Mouse (Mus musculus) erythroblast, embryonic 14.5 days (primary cell): Measurements from ENCODE around the gene Ciart.

Source experiments
- GATA1 ChIP-seq: IDR thresholded peaks from 2 replicates; pipeline ENCODE4 v1.6.1; 2012; ENCODE audit warnings: low read length, inconsistent platforms, mixed read lengths
- TAL1 ChIP-seq: IDR thresholded peaks from 3 replicates; pipeline ENCODE4 v1.6.1; 2012; ENCODE audit warnings: low read length, inconsistent platforms, mixed read lengths

- TF ChIP-seq GATA1 (no peak), TAL1 (no peak)
Observed at GRCm38 (mm10) chr3:95905940-95906492, 24.0 kb upstream of the Ciart start.
